Mouse (Mus musculus) CH12.LX (cell line): ENCODE measurements around the gene Clca4a. TPM values are rescaled to one million over a fixed set of nuclear protein-coding genes. Genes with fewer than 3 reads are reported as not detected.
A peak's percentile ranks its signal among the peaks of the same experiment; 100 is the strongest.
"Not testable (repeated sequence)": the region's sequence is repeated elsewhere in the genome, so short reads cannot be mapped to it uniquely, and the experiment has no call there.

Source experiments
- DNase-seq: peaks from one replicate; pipeline ENCODE4 v3.0.0-alpha.2; 2013; ENCODE audit errors: extremely low read depth
- H3K27ac ChIP-seq: 2 replicates; pipeline ENCODE4 v1.5.1; 2012; ENCODE audit warnings: low read depth, mild to moderate bottlenecking, control low read depth, moderate library complexity; ENCODE audit not compliant: insufficient read depth
- H3K27me3 ChIP-seq: replicated peaks from 2 replicates; pipeline ENCODE3; 2012; ENCODE audit warnings: inconsistent platforms
- H3K36me3 ChIP-seq, 2 experiments: replicated peaks in 1 of 2; 2 replicates each; pipeline versions ENCODE3 to v1.6.1; 2012; ENCODE audit warnings: inconsistent platforms in 1 of 2, low read length in 1 of 2, mild to moderate bottlenecking in 1 of 2, mixed read lengths in 1 of 2, moderate library complexity in 1 of 2; ENCODE audit not compliant: control insufficient read depth in 1 of 2, insufficient read depth in 1 of 2
- H3K4me1 ChIP-seq, 2 experiments: 2 replicates each; pipeline ENCODE4 v1.6.1; 2012; ENCODE audit warnings: inconsistent platforms in 1 of 2, moderate library complexity in 1 of 2; ENCODE audit not compliant: insufficient read depth in 2 of 2, control insufficient read depth in 1 of 2
- H3K4me2 ChIP-seq: 2 replicates; pipeline ENCODE4 v1.6.1; 2012; ENCODE audit warnings: low read depth, mild to moderate bottlenecking, control low read depth; ENCODE audit not compliant: poor library complexity, insufficient read depth, severe bottlenecking
- H3K4me3 ChIP-seq, 3 experiments: fragments of 150-350 bp in 1 of 3; sonication (generic) in 1 of 3; replicated peaks in 1 of 3; 2 replicates each; pipeline versions ENCODE3 to v1.5.1; 2011 to 2012; ENCODE audit warnings: low read depth in 2 of 3, low read length in 2 of 3, mild to moderate bottlenecking in 2 of 3, moderate library complexity in 2 of 3, control low read depth in 1 of 3, improper control_type of control experiment in 1 of 3, inconsistent platforms in 1 of 3, mixed read lengths in 1 of 3; ENCODE audit not compliant: poor library complexity in 1 of 3
- H3K79me2 ChIP-seq: replicated peaks from 2 replicates; pipeline ENCODE4 v1.6.1; 2012; ENCODE audit warnings: mild to moderate bottlenecking, moderate library complexity; ENCODE audit not compliant: control insufficient read depth, poor library complexity, insufficient read depth, severe bottlenecking; ENCODE audit errors: extremely low read depth
- H3K9ac ChIP-seq: 2 replicates; pipeline ENCODE4 v1.6.1; 2012; ENCODE audit warnings: low read depth, mild to moderate bottlenecking, control low read depth, moderate library complexity; ENCODE audit not compliant: insufficient read depth
- H3K9me3 ChIP-seq: replicated peaks from 2 replicates; pipeline ENCODE3; 2012; ENCODE audit warnings: low read length, inconsistent platforms, mixed read lengths
- CHD1 ChIP-seq: IDR thresholded peaks from 2 replicates; pipeline ENCODE4 v1.6.1; 2012; ENCODE audit warnings: low read depth, low read length, improper control_type of control experiment, inconsistent platforms
- E2F4 ChIP-seq: IDR thresholded peaks from 2 replicates; pipeline ENCODE4 v1.6.1; 2011; ENCODE audit warnings: low read depth, low read length, improper control_type of control experiment; ENCODE audit not compliant: insufficient replicate concordance
- ELF1 ChIP-seq: IDR thresholded peaks from 2 replicates; pipeline ENCODE4 v1.6.1; 2014; ENCODE audit warnings: low read depth, mild to moderate bottlenecking, inconsistent platforms, low read length, improper control_type of control experiment
- HCFC1 ChIP-seq: IDR thresholded peaks from 2 replicates; pipeline ENCODE4 v1.6.1; 2012; ENCODE audit warnings: low read depth, mild to moderate bottlenecking, inconsistent platforms, low read length, improper control_type of control experiment
- IRF4 ChIP-seq: IDR thresholded peaks from 2 replicates; pipeline ENCODE4 v1.6.1; 2014; ENCODE audit warnings: low read depth, mild to moderate bottlenecking, inconsistent platforms, low read length, improper control_type of control experiment
- JUN ChIP-seq: IDR thresholded peaks from 2 replicates; pipeline ENCODE4 v1.6.1; 2011; ENCODE audit warnings: low read depth, mild to moderate bottlenecking, low read length, improper control_type of control experiment, moderate library complexity; ENCODE audit not compliant: insufficient read depth
- KAT2A ChIP-seq: IDR thresholded peaks from 2 replicates; pipeline ENCODE4 v1.6.1; 2012; ENCODE audit warnings: low read length, improper control_type of control experiment, inconsistent platforms; ENCODE audit not compliant: insufficient replicate concordance
- MAX ChIP-seq: IDR thresholded peaks from 2 replicates; pipeline ENCODE4 v1.6.1; 2011; ENCODE audit warnings: low read length, improper control_type of control experiment
- MAZ ChIP-seq: IDR thresholded peaks from 2 replicates; pipeline ENCODE4 v1.6.1; 2012; ENCODE audit warnings: low read depth, mild to moderate bottlenecking, inconsistent platforms, low read length, improper control_type of control experiment, moderate library complexity
- PAX5 ChIP-seq: IDR thresholded peaks from 2 replicates; pipeline ENCODE4 v1.6.1; 2012; ENCODE audit warnings: low read length, inconsistent platforms, mixed read lengths
- RAD21 ChIP-seq: IDR thresholded peaks from 2 replicates; pipeline ENCODE4 v1.6.1; 2011; ENCODE audit warnings: low read depth, mild to moderate bottlenecking, low read length, improper control_type of control experiment, moderate library complexity
- TBP ChIP-seq: conservative IDR thresholded peaks from 2 replicates; pipeline ENCODE4 v1.6.1; 2011; ENCODE audit warnings: low read depth, low read length, improper control_type of control experiment
- USF1 ChIP-seq: IDR thresholded peaks from 2 replicates; pipeline ENCODE4 v1.6.1; 2014; ENCODE audit warnings: low read depth, mild to moderate bottlenecking, inconsistent platforms, low read length, improper control_type of control experiment
- USF2 ChIP-seq: conservative IDR thresholded peaks from 2 replicates; pipeline ENCODE4 v1.6.1; 2011; ENCODE audit warnings: low read depth, low read length, improper control_type of control experiment
- ZKSCAN1 ChIP-seq: IDR thresholded peaks from 2 replicates; pipeline ENCODE4 v1.6.1; 2012; ENCODE audit warnings: low read depth, inconsistent platforms, low read length, improper control_type of control experiment, borderline replicate concordance
- ZMIZ1 ChIP-seq: IDR thresholded peaks from 2 replicates; pipeline ENCODE4 v1.6.1; 2012; ENCODE audit warnings: low read depth, mild to moderate bottlenecking, inconsistent platforms, low read length, improper control_type of control experiment
- ZNF384 ChIP-seq: IDR thresholded peaks from 2 replicates; pipeline ENCODE4 v1.6.1; 2012; ENCODE audit warnings: low read depth, low read length, improper control_type of control experiment, inconsistent platforms
- dilution Hi-C: fragments of 300-500 bp; cut with MboI; formaldehyde crosslinking; loops from 2 replicates; pipeline ENCODE4 v1.14.3; 2020; ENCODE audit warnings: low sequenced_read_pairs; ENCODE audit not compliant: extremely low pct_unique_long_range_greater_than_20kb, extremely low pct_ligation_motif_present
- in situ Hi-C: fragments of 300-500 bp; cut with MboI; formaldehyde crosslinking; loops from 3 replicates; pipeline ENCODE4 v1.14.3; 2019; ENCODE audit warnings: low sequenced_read_pairs, low pct_ligation_motif_present, low pct_unique_long_range_greater_than_20kb, mixed read lengths
- polyA plus RNA-seq: library from polyadenylated mRNA; unstranded; fragments of >175 nt; gene quantifications from 2 replicates; pipeline ENCODE4 v1.2.1, GENCODE M21; 2012; ENCODE audit warnings: low read depth; ENCODE audit not compliant: insufficient read length
- total RNA-seq, 2 experiments: library from RNA; depleted of rRNA; stranded (reverse); fragments of 300-350 nt in 1 of 2; fragments of >200 nt in 1 of 2; gene quantifications; 2 replicates each; pipeline ENCODE4 v1.2.3; 2012 to 2014

Clca4a gene
- total and polyA plus RNA-seq, 3 experiments: 0.30 to 0.47 (median 0.47) TPM

DNA sequence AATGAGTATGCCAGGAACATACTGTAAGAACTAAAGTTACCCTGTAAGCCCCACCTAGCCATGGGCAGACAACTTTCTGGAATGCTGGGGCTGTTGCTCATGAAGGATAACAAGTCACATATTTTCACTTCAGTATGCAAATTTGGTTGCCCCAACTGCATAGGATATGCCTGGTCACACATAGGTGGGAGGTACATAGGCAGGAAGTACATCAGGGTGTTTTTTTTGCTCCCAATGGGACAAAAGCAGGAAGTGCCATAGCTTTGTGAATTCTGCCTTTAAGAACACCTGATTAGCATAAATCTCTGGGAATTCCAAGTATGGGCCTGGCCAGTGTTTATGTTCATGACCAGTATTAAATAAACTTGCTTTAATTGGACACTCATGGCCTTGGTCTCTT lies 41.2 kb downstream of the Clca4a start:
- H3K27me3 ChIP-seq, H3K27ac ChIP-seq, in situ Hi-C loops, H3K9ac ChIP-seq, H3K4me3 ChIP-seq, dilution Hi-C loops, H3K36me3 ChIP-seq, H3K4me2 ChIP-seq, H3K9me3 ChIP-seq, H3K79me2 ChIP-seq: not testable (repeated sequence)
- peak; percentile 42 for DNase-seq
- H3K4me1 ChIP-seq: peaks cover 0 to 16% of the 10 kb centered on the region in 2 experiments; a peak in 2 of 4 replicates
- TF ChIP-seq ZNF384: peak; percentile 42; the same call in 1 of the 2 replicates

DNA sequence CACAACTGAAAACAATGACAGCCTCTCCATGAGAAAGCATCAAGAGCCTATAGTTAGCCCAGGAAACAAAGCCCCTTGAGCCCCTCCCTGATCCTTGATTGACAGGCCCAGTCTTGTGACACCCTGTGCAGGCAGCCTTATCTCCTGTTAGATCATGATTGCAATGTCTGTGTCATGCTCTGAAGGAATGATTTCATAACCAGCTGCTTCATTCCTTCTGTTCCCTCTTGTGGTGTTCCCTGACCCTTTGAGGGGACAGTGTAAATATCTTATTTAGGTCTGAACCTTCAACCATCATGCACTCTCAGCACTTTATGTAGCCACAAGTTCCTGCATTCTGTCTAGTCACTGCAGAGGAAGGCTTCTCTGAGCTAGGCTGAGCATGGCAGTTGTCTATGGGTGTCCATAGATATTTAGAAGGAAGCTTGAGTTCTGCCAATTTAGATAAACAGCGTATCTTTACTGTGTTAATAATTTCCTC lies 41.8 kb downstream of the Clca4a start:
- no peak for TF ChIP-seq E2F4
- no peak for TF ChIP-seq KAT2A
- no peak for TF ChIP-seq JUN
- TF ChIP-seq USF1: no peak
- no peak for TF ChIP-seq ELF1
- no peak for TF ChIP-seq MAX
- no peak for TF ChIP-seq PAX5
- TF ChIP-seq RAD21: no peak
- TF ChIP-seq MAZ: no peak
- no peak for TF ChIP-seq USF2
- no peak for TF ChIP-seq IRF4
- TF ChIP-seq ZKSCAN1: no peak
- no peak for TF ChIP-seq HCFC1
- no peak for TF ChIP-seq ZMIZ1
- TF ChIP-seq TBP: no peak
- no peak for TF ChIP-seq CHD1
- TF ChIP-seq, all 38 proteins: peak for 0
- no peak overlapping the region for H3K4me2 ChIP-seq
- in situ Hi-C loops: no loop called here

More for the DNA sequence above, 41.8 kb downstream of the Clca4a start:
- dilution Hi-C loops: no loop called here
- Histone ChIP-seq H3K79me2 (no peaks in the 10 kb centered on the region), H3K27ac (no peak overlapping the region), H3K27me3 (no peaks in the 10 kb centered on the region), H3K4me1 (peaks cover 0 to 16% of the 10 kb centered on the region in 2 experiments; a peak in 2 of 4 replicates), H3K36me3 (no peaks in the 10 kb centered on the region), H3K4me3 (no peak overlapping the region), H3K9me3 (no peaks in the 10 kb centered on the region), H3K9ac (no peak overlapping the region)
- peak; percentile 21 for DNase-seq
